Mouse (Mus musculus) layer of hippocampus, postnatal 14 days (tissue): ENCODE results near the gene Nfe2. TPM values are rescaled to one million over a fixed set of nuclear protein-coding genes. Genes with fewer than 3 reads are reported as not detected.
A peak's percentile ranks its signal among the peaks of the same experiment; 100 is the strongest.
"Not testable (repeated sequence)": the region's sequence is repeated elsewhere in the genome, so short reads cannot be mapped to it uniquely, and the experiment has no call there.

Experiments used
- DNase-seq, 2 experiments: peaks; one replicate each; pipeline ENCODE4 v3.0.0; 2021 to 2022; ENCODE audit warnings: low spot score in 2 of 2, mixed read lengths in 1 of 2
- total RNA-seq, 2 experiments: library from RNA; stranded (reverse); gene quantifications; 2 replicates each; pipeline ENCODE4 v1.2.3; 2021

Nfe2 gene
- total RNA-seq, 2 experiments from 2014 or later, result not detected

DNA sequence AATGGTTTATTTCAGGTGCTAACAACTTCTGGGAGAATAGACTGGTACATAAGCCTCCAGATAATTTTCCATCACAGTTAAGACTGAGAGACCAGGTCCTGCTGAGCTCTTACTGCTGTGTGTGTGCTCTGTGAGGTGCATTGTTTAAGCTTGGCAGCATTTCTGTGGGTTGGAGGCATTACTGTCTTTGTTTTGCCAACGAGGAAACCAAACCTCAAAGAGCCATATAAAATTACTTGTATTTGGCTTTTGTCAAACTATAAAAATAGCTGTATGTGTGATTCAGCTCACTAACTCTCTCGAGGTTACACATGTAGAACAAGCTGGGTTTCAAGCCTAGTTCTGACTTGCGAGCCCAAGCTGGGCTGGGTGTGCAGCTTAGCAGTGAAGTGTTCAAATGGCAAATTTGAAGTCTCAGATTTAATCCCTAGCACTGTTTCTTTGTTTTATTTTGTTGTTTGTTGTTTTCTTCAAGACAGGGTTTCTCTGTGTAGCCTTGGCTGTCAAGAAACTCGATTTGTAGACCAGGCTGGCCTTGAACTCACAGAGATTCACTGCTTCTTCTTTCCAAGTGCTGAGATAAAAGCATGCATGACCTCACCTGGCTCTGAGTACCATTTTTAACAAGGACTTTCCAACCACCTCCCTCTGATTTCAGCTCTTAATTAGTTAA, 34.6 kb upstream of the Nfe2 start:
- no peak for DNase-seq

DNA sequence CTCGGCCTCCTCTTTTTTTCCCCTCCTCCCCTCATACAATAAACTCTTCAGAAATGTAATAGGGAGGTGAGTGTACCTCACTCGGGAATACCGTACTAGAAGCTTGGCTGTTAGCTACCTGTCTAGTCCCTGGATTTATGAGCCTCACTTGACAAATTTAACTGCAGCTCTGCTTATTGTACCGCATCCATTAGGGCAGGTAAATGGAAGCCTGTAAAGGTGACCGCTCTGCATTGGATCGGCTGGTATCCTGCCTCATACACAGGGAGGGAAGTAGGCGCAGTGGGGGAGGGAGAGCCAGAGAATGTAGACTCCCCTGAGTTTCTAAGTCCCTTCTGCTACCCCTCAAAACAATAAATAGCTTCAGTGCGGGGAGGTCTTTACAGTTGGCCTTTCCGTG, 32.6 kb upstream of the Nfe2 start:
- DNase-seq, result no peak

DNA sequence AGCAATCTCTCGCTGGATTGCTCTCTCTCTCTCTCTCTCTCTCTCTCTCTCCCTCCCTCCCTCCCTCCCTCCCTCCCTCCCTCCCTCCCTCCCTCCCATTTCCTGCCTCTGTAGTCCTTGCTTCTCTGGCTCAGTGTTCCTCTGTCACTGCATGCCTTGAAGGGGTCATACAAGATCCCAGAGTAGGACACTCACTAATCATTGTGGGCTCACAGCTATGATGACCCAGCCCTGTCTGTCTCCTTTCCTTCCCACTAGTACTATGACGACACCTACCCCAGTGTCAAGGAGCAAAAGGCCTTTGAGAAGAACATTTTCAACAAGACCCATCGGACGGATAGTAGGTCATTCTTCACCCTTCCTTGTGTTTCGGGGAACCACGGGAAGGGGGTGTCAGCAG, 32.2 kb upstream of the Nfe2 start:
- no peak for DNase-seq

DNA sequence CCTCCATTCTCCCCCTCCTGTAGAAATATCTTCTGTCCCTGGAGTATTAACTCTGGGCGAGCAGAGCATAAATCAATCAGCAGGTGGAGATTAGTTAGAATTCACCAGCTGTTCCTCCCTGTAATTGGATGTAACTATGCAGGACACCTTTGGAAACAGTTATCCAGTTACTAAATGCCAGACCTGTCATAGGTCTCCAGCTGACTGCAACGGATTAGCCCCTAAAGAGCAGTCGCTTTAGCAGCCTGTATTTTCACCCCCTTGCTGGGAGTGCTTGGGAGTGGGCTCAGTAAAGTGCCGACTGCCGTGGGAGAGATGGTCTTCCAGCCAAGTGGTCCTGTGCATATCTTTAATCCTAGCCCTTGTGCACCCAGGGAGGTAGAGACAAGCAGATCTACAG, 31.4 kb upstream of the Nfe2 start:
- no peak for DNase-seq

DNA sequence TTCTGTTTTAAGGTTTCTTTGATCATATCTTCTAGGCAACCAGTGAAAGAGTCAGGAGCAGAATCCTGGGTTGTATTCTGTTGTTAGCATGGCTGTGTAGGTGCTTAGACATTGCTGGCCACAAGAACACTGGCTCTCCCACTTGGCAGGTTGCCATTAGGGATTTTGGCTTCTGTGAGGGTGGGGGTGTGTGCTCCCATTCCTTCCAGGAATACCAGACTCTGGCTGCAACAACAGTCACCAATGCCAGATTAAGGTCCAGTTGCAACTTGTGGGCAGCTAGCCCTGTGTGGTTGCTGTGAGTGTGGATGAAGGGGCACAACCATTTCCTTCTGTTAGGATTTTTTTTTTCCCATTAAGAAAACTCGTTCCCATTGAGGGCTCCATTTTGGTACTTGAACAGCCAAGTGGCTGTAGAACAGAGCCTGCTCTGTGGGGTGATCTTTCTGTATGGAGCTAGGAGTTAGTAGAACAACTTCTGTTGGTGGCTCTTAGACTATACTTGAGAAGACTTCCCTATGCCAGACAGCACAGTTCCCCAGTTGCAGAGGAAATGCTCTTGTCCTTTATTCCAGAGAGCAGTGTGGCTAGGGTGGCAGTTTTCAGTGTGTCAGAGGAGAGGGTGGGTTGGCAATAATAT, 27.7 kb upstream of the Nfe2 start:
- peak in 1 of 2 experiments; percentile 79 for DNase-seq

DNA sequence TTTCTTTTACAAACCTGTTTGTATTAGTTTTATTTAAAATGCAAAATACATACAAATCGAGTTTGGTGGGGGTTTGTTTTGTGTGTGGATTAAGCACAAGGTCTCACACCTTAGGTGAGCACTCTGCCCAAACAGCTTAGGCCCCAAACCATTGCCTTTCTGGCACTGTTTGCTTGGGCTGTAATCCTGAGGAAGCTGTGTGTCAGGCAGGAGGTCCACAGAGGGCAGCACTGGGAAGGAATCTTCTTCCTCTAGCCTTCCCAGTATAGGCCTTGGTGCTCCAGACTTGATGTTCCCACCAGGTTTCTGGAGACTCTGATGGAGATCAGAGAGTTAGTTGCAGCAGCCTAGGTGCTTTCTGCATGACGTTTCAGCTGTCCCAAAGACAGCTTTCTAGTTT, 26.4 kb upstream of the Nfe2 start:
- DNase-seq, result no peak

DNA sequence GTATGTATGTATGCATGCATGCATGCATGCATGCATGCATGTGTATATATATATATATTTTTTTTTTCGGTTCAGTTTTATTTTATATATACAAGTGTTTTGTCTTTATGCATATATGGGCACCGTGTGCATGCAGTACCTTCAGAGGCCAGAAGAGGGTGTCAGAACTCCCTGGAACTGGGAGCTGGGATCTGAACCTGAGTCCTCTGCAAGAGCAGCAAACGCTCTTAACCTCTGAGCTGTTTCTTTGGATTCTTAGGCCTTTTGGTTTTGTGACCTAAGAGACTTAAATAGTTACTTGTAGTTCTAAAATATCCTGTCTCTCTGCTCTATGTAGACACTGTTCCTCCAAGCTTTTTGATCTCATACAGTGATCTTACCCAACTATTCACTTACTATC, 25.9 kb upstream of the Nfe2 start:
- DNase-seq, result peak in 1 of 2 experiments; percentile 36

DNA sequence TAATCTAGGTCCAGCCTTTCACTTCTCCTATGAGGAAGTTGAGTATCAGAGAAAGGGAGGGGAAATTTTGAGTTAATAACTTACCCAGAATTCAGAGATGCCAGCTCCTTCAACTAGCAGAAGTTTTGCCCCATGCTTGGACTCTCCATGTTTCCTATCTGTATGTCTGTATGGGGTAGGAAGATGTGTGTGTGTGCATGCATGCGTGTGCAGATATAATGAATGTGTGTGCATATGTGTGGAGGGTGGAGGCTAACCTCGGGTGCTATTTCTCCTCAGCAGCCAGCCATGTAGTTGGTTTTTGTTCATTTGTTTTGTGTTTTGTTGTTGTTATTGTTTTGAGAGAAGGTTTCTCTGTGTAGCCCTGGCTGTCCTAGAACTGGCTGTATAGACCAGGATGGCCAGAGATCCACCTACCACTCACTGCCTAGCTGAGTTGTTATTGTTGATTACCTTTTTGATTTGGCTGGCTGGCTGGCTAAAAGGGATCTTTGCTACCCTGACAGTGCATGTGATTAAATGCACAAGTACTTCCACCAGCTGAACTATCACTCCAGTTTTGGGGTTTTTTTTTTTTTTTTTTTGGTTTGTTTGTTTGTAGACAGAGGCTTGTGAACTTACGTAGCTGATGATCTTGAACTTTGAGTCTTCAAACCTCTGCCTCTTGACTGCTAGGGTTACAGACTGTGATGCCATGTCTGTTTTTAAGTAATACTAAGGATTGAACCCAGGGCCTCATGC, 23.4 kb upstream of the Nfe2 start:
- DNase-seq, result no peak

DNA sequence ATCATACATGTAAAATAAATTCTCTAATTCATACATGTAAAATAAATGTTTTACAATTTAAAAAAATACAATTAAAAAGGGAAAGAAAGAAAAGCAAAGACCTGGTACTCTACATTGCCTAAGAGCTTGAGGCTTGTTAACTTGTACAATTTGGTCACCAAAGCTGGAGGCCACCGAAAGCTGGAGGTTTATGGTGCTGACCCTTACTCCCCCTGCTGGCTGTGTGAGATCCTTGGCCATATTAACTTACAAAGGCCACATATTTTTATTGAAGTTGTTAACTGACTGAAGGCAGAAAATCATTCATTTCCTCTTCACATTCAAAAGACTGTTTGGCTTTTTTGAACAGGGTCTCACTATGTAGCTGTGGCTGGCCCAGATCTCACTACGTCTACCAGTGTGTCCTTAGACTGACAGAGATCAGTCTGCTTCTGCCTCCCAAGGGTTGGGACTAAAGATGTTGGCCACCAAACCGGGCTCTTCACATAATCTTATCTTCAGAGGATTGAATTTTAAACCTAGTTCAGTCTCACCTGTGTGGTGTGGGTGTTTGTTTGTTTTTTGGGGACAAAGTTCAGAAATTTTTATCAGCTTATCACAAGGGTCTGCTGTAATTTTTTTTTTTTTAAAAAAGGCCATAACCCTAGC, 22.7 kb upstream of the Nfe2 start:
- DNase-seq, result no peak

DNA sequence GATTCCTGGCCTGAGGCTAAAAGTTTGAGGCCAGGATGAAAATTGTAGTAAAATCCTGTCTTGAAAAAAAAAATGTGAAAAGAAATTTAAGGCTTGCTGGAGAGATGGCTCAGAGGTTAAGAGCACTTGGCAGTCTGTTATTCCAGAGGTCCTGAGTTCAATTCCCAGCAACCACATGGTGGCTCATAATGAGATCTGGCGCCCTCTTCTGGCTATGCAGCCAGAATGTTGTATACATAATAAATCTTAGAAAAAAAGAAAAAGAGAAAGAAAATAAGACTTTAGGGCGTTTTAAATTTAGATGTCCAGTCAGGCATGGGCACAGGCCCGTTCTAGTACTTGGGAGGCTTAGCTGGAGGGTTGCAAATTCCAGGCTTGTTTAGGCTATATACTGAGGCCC, 21.5 kb upstream of the Nfe2 start:
- no peak for DNase-seq

DNA sequence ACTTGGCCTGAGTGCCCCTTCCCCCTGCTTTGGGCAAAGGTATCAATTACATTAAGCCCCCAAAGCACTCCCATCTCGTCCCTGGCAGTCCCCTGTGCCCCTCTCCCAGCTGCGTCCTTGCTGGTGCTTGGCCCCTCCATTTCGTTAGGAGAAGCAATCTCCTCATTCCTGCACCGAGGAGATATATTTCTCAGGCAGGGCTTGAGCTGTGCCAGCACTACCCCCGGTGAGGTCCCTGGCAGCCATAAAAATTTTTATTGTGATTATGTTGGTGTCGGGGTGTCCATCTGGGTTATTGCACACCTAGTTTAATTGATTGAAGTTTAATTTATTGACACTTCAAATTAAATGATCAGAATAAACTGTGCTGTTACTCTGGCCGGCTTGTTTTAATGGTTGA, 19.7 kb upstream of the Nfe2 start:
- no peak for DNase-seq

DNA sequence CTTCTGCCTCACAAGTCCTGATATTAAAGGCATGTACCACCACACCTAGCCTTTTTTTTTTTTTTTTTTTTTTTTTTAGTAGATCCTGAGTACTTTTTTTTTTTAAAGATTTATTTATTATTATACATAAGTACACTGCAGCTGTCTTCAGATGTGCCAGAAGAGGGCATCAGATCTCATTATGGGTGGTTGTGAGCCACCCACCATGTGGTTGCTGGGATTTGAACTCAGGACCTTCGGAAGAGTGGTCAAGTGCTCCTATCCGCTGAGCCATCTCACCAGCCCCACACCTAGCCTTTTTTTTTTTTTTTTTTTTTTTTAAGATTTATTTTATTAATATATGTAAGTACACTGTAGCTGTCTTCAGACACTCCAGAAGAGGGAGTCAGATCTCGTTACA, 17.7 kb upstream of the Nfe2 start:
- not testable (repeated sequence) for DNase-seq

DNA sequence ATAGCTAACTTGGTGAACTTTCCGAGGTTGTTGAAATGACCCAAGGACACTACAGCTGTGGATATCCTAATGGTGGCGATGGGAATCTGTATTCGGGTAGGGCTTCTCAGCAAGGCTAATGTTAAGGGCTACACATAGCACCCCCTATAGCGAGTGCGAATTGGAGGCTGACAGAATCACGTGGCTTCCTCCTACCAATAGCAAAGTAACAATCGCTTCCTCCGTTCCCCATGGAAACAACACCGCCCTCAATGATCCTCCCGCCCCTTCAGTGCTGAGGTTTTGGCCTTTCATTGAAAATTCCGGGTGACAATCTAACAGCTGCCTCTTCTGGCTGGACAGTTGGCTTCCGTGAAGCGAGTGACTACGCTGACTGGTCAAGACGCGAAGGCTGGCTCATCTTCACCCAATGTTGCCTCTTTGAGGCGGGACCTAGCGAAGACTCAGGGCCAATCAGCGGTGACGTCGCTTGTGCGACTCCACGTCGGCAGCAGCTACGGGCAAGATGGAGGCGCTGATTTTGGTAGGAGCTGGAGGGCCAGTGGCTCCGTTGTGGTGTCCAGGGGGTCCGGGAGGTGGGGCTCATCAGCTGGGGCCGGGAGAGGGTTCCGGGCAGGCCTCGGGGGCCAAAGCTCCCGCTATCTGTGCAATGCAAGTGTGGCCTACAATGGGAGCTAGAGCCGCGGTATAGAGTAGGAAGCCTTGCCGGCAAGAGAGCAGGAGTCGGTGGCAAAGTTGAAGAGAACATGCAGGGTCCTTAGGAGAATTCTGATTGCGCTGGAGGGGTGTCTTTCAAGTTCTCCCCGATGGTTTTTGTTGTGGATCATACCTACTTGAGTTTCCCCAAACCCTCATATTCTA, 14.4 kb upstream of the Nfe2 start, which contains the start of gene Copz1:
Gene Copz1, plus strand, starts transcription at position 296 of the 861 bp plus-strand sequence.
- DNase-seq, result peak; percentile 94 to 99

DNA sequence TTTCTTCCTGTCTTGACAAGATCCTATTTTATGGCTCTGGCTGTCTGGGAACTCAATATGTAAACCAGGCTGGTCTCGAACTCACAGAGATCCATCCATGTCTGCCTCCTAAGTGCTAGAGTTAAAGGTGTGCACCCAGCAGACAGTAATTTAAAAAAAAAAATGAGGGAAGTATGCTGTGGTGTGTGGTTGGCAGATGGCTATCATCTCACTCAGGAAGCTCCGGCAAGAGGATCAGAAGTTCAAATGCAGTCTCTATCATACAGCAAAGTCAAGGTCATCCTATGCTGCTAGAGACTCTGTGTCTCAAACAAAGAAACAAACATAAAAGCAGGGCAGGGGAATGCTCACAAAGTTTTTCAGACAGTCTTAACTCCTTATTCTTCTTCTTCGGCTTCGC, 10.7 kb upstream of the Nfe2 start:
- DNase-seq, result no peak

DNA sequence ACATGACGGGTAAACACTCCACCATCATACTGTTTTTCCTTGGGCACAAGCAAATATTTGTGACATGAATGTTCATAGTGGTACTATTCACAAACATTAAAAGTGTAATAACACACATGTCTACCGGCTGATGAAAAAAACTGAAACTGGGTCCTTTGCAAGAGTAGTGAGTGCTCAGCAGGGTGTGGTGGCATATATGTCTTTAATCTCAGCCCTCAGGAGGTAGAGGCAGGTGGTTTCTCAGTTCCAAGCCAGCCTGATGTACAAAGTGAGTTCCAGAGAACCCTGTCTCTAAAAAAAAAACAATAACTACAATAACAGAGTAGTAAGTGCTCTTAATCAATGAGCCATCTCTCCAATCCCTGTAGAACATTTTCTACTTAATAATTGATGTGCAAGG, 6.6 kb upstream of the Nfe2 start:
- DNase-seq, result no peak

DNA sequence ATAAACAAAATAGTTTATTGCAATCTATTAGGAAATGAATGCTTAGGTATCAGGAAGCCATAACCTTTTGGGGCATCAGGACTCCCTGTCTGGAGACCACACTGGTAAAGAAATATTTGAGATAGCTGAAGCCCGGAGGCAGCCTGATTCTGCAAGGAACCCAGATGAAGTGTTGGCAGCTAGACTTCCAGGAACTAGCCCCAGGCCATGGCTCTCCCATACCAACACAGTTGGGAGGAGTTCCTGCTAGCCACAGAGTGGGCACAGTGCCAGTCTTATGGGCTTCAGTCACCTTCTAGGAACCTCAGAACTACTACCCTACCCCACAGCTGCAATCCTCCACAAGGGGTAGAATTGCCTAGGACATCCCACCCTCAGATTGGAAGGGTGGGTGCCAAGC, 1.8 kb upstream of the Nfe2 start:
- DNase-seq, result no peak

DNA sequence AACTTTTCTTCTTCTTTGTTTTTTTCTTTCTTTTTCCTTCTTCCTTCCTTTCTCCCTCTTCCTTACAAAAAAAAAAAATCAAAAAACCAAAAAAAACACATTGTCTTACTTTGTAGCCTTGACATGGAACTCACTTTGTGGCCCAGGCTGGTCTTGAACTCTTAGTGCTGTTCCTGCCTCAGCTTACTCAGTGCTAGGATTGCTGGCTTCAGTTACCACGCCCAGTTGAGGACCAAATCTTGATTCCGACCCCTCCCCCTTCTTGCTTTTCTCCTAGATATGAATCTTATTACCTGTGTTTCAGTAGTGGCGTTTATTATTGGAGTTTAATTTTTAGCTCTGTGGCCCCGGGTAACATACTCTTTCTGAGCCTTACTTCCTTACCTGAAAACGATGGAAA, 959 bp upstream of the Nfe2 start:
- DNase-seq, result no peak

DNA sequence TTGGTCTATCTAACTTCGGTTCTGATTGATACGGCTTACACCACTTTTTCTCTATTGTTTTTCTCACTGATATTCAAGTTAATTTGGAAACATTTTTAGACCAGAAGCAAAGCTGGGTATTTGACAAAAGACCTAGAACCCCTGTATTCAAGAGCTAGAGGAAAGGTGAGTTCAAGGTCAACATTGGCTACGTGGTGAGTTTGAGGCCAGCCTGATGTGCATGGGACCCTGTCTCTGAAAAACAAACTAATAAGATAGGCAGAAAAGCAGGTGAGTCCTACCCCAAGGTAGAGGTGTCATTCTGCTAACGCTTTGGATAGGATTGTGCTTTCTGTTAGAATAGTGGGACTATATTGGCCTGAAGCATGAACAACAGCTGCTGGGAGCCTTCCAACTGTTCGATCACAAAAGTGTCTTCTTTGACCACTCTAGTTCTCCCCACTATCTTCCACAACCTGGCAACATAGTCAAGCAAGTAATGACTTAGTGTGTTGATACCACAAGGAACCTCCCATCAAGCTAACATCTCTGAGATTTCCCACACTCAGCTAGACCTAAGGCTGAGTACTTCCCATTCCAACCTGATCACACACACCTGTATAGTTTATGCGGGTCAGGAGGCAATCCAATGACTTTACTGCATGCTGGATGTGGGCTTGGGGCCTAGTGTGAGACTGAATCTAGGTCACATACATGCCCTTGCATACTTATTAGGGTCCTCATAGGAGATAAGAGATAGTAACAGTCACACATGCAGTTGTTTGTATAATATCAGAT, 1.8 kb downstream of the Nfe2 start:
- DNase-seq, result no peak

DNA sequence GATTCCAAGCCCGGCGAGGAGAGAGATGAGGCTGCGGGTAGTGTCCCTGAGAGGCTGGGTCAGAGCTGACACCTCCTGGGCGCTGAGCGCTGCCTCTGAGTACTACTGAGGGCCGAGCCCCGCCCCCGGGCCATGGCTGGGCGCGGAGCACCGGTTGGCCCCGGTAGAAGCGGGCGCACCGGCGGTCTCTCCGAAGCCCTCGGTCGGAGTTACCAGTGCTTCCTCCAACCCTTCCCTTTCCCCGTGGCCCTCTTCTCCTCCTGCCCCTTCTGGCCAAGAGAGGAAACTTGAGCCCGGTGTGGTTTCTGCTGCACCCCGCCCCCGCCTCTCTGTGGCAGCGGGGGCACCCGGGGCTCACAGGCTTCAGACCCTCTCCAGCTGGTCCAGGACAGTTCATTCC, 3.0 kb downstream of the Nfe2 start:
- no peak for DNase-seq

DNA sequence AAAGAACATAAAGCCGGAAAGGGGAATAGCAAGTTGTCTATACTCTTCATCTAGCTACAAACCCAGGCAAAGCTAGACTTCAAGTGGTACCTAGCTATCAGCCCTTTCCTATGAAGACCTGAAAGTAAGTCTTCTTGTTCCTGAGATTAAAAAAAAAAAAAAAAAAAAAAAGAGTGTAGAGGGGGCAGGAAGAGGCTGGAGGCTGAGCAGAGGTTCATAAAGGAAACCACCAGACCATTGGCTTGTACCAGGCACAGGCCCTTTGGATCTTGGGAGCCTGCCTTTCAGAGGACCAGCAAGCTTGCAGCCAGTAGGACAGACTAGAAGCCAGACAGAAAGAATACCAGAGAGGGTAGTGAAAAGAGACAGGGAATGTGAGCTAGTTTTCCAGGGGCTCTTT, 4.9 kb downstream of the Nfe2 start:
- no peak for DNase-seq
